Mouse (Mus musculus): ENCODE measurements around the gene Tmem74b.

GRCm38 (mm10) chr2:151716318-151717055, 14.7 kb downstream of the Tmem74b start:
- TF ChIP-seq GATA1 (IDR thresholded peaks at IDR 0.05; ENCODE audit: borderline replicate concordance, low read length) (no peak), FLI1 (IDR thresholded peaks at IDR 0.05; ENCODE audit: low read length) (no peak)

Measured in megakaryocyte, embryonic 14.5 days (primary cell).